Mouse (Mus musculus) lung, embryonic 15.5 days (tissue): ENCODE measurements at regions not wholly inside any gene's neighbourhood (a gene's known extent, or its start where the extent isn't known, plus 50 kb on each side); places are given as distances from the start of the nearest gene placed in this dataset.

Source experiments
- ATAC-seq: fragments of 200-750 bp; cut with Nextera tagmentation; 2 replicates; pipeline ENCODE4 v1.8.0; 2017; ENCODE audit warnings: moderate number of reproducible peaks, borderline replicate concordance; ENCODE audit not compliant: low FRiP score, low TSS enrichment; ENCODE audit errors: extremely low read depth
- H3K27ac ChIP-seq: fragments of 300-500 bp; sonication (generic); 2 replicates; pipeline ENCODE4 v1.5.1; 2015; ENCODE audit warnings: moderate library complexity, mild to moderate bottlenecking, inconsistent platforms
- H3K27me3 ChIP-seq: fragments of 300-500 bp; sonication (generic); 2 replicates; pipeline ENCODE4 v1.6.1; 2015; ENCODE audit warnings: inconsistent platforms
- H3K36me3 ChIP-seq: fragments of 300-500 bp; sonication (generic); 2 replicates; pipeline ENCODE4 v1.6.1; 2015; ENCODE audit warnings: inconsistent platforms
- H3K4me1 ChIP-seq: fragments of 300-500 bp; sonication (generic); 2 replicates; pipeline ENCODE4 v1.6.1; 2015; ENCODE audit warnings: inconsistent platforms
- H3K4me2 ChIP-seq: fragments of 300-500 bp; sonication (generic); 2 replicates; pipeline ENCODE4 v1.6.1; 2015; ENCODE audit warnings: inconsistent platforms, mild to moderate bottlenecking, moderate library complexity
- H3K4me3 ChIP-seq: fragments of 300-500 bp; sonication (generic); 2 replicates; pipeline ENCODE4 v1.5.1; 2015; ENCODE audit warnings: mild to moderate bottlenecking, inconsistent platforms
- H3K9ac ChIP-seq: fragments of 300-500 bp; sonication (generic); 2 replicates; pipeline ENCODE4 v1.6.1; 2015; ENCODE audit warnings: inconsistent platforms
- H3K9me3 ChIP-seq: fragments of 300-500 bp; sonication (generic); 2 replicates; pipeline ENCODE4 v1.6.1; 2016; ENCODE audit warnings: inconsistent platforms
- WGBS: fragments of 180-500 bp; shearing (Covaris S2); methylation state at CpG from one replicate; pipeline ENCODE4 v1.1.7; 2015; 5-methylcytosine and 5-hydroxymethylcytosine counted together

DNA sequence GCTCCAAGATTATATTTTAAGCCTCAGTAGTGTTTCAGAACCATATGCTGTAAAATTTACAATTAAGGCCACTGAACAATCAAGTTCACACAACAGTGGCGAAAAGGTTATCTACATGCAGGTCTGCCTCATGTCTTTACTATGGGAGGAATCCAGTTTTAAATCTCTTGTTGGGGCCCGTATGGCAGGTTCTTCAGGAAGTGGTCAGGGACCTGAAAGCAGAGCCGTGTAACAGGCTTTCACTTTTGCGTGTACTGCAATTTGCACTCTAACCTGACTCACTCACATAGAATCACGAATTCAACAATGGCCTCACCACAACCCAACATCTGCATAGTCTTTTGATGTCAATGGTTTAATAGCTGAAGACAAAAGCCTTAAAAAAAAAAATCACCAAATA, 312.6 kb downstream of the Tex13c3 start:
- Histone ChIP-seq H3K4me2 (no peak overlapping the region), H3K9ac (no peak overlapping the region), H3K27ac (0 out of 2 replicates have a peak overlapping the region, but pooled peaks have one; percentile 24), H3K9me3 (no peaks in the 10 kb centered on the region), H3K4me3 (no peak overlapping the region), H3K4me1 (no peaks in the 10 kb centered on the region), H3K27me3 (no peaks in the 10 kb centered on the region), H3K36me3 (no peaks in the 10 kb centered on the region)
- WGBS, result 53% methylated on average over 5 of the region's 5 CpGs
- no peak for ATAC-seq

DNA sequence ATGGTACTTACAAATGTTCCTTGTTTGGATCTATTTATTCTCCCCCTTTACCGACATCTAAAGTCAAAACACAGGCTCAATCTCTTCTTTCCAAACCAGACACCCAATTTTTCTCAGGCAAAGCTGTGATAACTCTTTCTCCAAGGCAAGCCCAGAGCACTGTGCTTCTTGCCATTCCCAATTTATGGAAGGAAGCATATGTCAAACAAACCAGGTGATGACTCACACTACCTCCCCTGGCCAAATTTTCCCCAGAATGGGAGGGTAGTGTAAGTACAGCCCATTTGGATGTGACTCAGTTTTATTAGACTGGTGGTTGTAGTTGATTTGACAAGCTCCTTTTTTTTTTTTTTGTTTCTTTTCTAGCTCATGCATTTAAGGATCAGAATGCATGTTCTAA, 313.0 kb downstream of the Tex13c3 start:
- no peak for ATAC-seq
- no peaks in the 10 kb centered on the region for H3K9me3 ChIP-seq
- H3K4me1 ChIP-seq, result no peaks in the 10 kb centered on the region
- H3K27me3 ChIP-seq, result no peaks in the 10 kb centered on the region
- H3K36me3 ChIP-seq, result no peaks in the 10 kb centered on the region
- H3K27ac ChIP-seq, result peak overlapping the region; percentile 24; the same call in 1 of the 2 replicates
- H3K4me3 ChIP-seq, result no peak overlapping the region
- peak overlapping the region; percentile 47; the same call in 1 of the 2 replicates for H3K4me2 ChIP-seq
- 39% methylated on average over 1 of the region's 1 CpGs for WGBS
- no peak overlapping the region for H3K9ac ChIP-seq

DNA sequence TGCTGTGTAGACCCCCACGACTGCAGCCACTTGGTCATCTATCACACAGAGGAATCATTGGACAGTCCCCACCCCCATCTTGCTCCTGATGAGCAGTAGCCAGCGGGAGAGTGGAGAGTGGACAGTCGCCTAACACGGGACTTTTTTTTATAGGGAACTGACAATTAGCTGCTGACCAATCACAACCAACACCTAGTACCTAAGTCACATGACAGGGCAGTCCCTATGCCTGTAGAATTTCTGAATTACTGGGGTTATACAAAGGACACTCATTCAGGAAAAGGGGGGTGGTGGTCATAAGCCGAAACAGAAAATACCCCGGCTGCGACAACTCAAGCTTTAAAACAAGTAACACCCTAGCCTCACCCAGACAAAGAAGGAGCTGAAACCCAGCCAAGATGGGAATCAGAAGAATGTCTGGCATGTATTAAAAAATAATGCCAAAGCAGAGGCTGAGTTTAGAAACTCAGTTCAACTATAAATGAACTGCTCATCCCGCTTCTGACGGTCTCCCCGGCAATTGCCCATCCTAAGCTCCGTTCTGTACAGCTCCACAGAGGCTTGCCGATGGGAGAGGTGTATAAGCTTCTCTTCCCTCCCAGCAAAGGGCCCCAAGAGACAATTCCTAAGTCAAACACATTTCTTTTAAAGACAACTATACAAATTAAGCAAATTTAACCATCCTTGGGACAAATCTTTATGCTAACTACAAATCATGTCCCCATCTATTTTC, 313.8 kb downstream of the Tex13c3 start:
- H3K4me2 ChIP-seq, result peak overlapping the region; percentile 47
- H3K4me3 ChIP-seq, result peak overlapping the region; percentile 32
- peak overlapping the region; percentile 19; the same call in 1 of the 2 replicates for H3K9ac ChIP-seq
- 35% methylated on average over 12 of the region's 12 CpGs for WGBS
- no peaks in the 10 kb centered on the region for H3K4me1 ChIP-seq
- H3K9me3 ChIP-seq, result no peaks in the 10 kb centered on the region
- no peaks in the 10 kb centered on the region for H3K36me3 ChIP-seq
- H3K27me3 ChIP-seq, result no peaks in the 10 kb centered on the region
- peak overlapping the region; percentile 61 for H3K27ac ChIP-seq
- peak; percentile 88 for ATAC-seq

GRCm38 (mm10) chrX:19165891-19166644, 315.1 kb downstream of the Tex13c3 start:
- no peaks in the 10 kb centered on the region for H3K36me3 ChIP-seq
- no peaks in the 10 kb centered on the region for H3K4me1 ChIP-seq
- no peak overlapping the region for H3K9ac ChIP-seq
- 52% methylated on average over 5 of the region's 5 CpGs for WGBS
- ATAC-seq, result no peak
- peak overlapping the region; percentile 61; the same call in 1 of the 2 replicates for H3K27ac ChIP-seq
- H3K4me3 ChIP-seq, result peak overlapping the region; percentile 32
- H3K9me3 ChIP-seq, result no peaks in the 10 kb centered on the region
- no peaks in the 10 kb centered on the region for H3K27me3 ChIP-seq
- H3K4me2 ChIP-seq, result peak overlapping the region; percentile 47

DNA sequence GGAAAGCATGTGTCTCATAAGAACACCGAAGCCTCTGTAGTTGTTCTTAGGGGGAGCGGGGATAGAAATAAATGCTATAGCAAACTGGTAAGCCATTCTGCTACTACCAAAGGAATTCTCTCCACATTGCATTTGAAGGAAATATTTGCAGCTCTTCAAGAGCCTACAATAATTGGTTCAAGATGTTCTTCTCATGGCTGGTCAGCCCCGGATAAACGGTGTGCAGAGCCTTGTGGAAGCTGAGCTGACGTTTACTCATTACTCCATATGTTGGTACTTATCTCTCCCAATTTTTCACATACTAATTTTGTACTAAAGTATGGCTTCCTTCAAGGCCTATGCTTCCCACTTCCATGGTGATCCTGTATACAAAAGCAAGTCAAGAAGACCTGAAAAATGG, 317.0 kb downstream of the Tex13c3 start:
- WGBS, result 69% methylated on average over 5 of the region's 5 CpGs
- ATAC-seq, result no peak
- H3K9me3 ChIP-seq, result no peaks in the 10 kb centered on the region
- H3K4me3 ChIP-seq, result no peak overlapping the region
- no peaks in the 10 kb centered on the region for H3K4me1 ChIP-seq
- H3K27me3 ChIP-seq, result no peaks in the 10 kb centered on the region
- H3K27ac ChIP-seq, result no peak overlapping the region
- no peak overlapping the region for H3K4me2 ChIP-seq
- H3K9ac ChIP-seq, result no peak overlapping the region
- H3K36me3 ChIP-seq, result no peaks in the 10 kb centered on the region

DNA sequence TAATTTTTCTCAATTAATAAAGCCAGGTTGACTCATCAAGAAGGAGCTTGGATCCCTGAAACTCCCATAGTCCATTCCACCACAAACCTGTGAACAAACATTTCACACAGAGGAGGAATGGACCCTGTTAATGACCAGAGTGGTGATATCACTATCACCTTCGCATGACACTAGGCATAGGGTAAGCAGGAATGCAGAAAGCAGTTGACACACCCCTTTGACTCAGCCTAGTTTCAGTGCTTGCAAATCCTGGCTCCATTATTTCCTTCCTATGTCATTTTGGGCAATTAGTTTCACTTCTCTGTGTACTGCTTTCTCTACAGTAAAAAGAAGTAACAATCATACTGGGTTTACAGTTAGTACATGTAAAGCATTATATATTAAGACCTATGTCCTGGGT, 318.2 kb downstream of the Tex13c3 start:
- H3K4me1 ChIP-seq, result no peaks in the 10 kb centered on the region
- H3K36me3 ChIP-seq, result no peaks in the 10 kb centered on the region
- H3K9ac ChIP-seq, result no peak overlapping the region
- no peak overlapping the region for H3K4me2 ChIP-seq
- H3K9me3 ChIP-seq, result no peaks in the 10 kb centered on the region
- 48% methylated on average over 1 of the region's 1 CpGs for WGBS
- ATAC-seq, result no peak
- H3K4me3 ChIP-seq, result no peak overlapping the region
- no peak overlapping the region for H3K27ac ChIP-seq
- H3K27me3 ChIP-seq, result no peaks in the 10 kb centered on the region

DNA sequence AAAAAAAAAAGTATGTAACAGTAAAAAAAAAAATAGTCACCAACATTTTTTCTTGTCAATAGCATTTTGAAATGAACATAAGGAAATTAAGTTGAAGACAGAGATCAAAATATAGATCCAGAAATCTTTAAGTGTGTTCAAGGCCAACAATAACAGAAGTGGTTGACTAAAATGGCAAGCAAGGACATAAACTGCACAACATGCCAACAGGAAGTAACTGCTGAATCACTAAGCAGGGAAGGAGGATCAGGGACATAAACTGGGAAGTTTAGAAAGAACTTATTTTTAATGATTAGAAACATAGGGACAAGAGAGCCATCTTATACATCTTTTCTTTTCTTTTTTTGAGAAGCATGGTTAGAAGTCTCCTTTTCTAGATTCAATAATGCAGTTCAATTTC, 318.8 kb downstream of the Tex13c3 start:
- Histone ChIP-seq H3K4me1 (no peaks in the 10 kb centered on the region), H3K9me3 (no peaks in the 10 kb centered on the region), H3K36me3 (no peaks in the 10 kb centered on the region), H3K4me3 (no peak overlapping the region), H3K27ac (no peak overlapping the region), H3K9ac (no peak overlapping the region), H3K27me3 (no peaks in the 10 kb centered on the region), H3K4me2 (no peak overlapping the region)
- no peak for ATAC-seq

- Histone ChIP-seq H3K27me3 (no peaks in the 10 kb centered on the region), H3K4me2 (no peak overlapping the region), H3K9me3 (no peaks in the 10 kb centered on the region), H3K27ac (no peak overlapping the region), H3K4me3 (no peak overlapping the region), H3K9ac (no peak overlapping the region), H3K36me3 (no peaks in the 10 kb centered on the region), H3K4me1 (no peaks in the 10 kb centered on the region)
- 71% methylated on average over 3 of the region's 3 CpGs for whole genome bisulfite sequencing
- no peak for ATAC-seq
Measured at GRCm38 (mm10) chrX:19160275-19160930, 320.7 kb downstream of the Tex13c3 start.

DNA sequence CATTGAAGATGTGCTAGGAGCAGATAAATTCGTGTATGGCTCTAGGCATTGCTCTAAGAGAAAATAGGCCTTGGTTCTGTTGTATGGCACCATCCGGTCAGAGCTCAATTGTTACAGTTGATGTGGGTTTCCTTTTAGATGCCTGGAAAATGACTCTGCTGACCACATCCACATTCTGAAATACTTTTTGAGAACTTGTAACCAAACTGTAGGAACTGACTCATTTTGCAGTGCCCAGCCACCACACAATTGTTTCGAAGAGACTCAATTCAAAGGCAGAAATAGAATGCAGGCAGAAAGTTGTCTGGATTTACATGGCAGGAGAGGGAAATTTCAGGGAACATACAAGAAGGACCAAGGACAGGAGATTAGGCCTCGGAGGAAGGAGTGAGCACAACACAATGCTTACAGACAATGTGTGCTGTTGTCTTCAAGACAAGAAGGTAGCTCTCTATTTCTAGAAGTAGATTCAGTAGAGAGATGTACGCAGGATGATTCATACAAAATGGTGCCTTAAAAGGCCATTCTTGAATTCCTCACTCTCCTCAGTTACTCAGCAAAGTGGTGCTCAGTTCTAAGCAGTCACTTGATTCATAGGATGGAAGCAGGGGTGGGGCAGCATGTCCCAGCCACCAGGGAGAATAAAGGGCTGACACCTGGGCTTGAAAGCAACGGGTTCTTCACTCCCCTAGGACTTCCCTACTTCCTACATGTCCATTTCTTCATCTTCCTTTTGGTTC, 323.5 kb downstream of the Tex13c3 start:
- Histone ChIP-seq H3K27ac (no peak overlapping the region), H3K4me1 (no peaks in the 10 kb centered on the region), H3K9me3 (no peaks in the 10 kb centered on the region), H3K36me3 (no peaks in the 10 kb centered on the region), H3K4me3 (no peak overlapping the region), H3K4me2 (no peak overlapping the region), H3K27me3 (no peaks in the 10 kb centered on the region), H3K9ac (no peak overlapping the region)
- 82% methylated on average over 6 of the region's 6 CpGs for WGBS
- ATAC-seq, result no peak

DNA sequence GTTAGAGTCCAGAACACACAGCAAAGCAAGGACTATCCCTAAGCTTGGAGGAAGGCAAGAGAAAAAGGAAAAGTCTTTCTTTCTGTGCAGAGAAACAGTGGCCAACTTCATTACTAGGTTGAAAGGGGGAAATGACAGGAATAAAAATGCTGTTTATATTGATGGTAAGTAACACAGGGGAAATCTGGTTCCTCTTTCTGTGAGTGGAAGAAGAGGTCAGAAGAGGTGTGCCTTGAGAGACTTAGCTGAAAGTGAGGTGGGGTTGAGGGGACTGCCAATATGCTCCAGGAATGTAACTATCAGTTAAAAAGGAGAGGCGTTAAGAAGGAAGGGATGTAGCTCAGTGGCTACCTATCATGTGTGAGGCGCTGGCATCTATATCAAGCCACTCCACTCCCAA, 327.5 kb downstream of the Tex13c3 start:
- Histone ChIP-seq H3K9ac (no peak overlapping the region), H3K27me3 (no peaks in the 10 kb centered on the region), H3K4me2 (no peak overlapping the region), H3K4me3 (no peak overlapping the region), H3K4me1 (no peaks in the 10 kb centered on the region), H3K36me3 (no peaks in the 10 kb centered on the region), H3K9me3 (no peaks in the 10 kb centered on the region), H3K27ac (no peak overlapping the region)
- 73% methylated on average over 2 of the region's 2 CpGs for WGBS
- ATAC-seq, result no peak

DNA sequence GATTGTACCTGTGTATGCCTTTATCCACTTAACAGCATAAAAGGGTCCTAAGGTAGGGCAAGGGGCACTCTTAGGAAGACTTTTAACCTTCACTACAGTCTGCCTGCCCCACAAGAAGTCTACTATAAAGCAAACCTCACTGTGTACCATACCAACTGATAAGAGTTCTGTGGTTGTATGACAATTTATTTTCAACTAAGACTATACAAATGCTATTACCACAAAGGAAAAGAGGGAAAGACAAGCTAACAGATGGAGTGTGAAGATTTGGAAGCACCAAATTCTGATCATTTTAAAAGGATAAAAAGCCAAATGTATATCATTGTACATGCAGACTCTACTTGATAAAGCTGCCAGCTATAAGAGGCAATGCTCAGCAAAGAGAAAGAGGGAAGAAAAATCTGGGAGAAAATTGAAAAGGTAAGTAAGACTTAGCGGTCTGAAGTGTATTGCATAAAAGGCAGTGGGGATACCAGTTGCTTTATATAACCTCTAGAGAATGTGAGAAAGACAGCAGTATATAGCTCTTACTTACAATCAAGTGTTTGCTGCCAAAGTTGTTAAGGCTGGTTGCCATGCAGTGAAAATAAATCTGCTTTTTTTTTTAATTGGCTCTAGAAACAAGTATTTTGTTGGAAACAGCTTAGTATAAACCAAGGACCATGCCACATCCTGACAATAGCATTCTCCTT, 328.8 kb downstream of the Tex13c3 start:
- H3K4me1 ChIP-seq, result no peaks in the 10 kb centered on the region
- WGBS, result 74% methylated on average over 1 of the region's 1 CpGs
- H3K27ac ChIP-seq, result no peak overlapping the region
- H3K4me2 ChIP-seq, result no peak overlapping the region
- no peak for ATAC-seq
- H3K9ac ChIP-seq, result no peak overlapping the region
- no peak overlapping the region for H3K4me3 ChIP-seq
- no peaks in the 10 kb centered on the region for H3K36me3 ChIP-seq
- H3K9me3 ChIP-seq, result no peaks in the 10 kb centered on the region
- no peaks in the 10 kb centered on the region for H3K27me3 ChIP-seq
